Mouse (Mus musculus) right cerebral cortex, postnatal 25 days (tissue): ENCODE measurements around the gene Mmp8.

Experiments used
- DNase-seq: peaks from one replicate; pipeline ENCODE4 v3.0.0; 2022

The Mmp8 gene

DNA sequence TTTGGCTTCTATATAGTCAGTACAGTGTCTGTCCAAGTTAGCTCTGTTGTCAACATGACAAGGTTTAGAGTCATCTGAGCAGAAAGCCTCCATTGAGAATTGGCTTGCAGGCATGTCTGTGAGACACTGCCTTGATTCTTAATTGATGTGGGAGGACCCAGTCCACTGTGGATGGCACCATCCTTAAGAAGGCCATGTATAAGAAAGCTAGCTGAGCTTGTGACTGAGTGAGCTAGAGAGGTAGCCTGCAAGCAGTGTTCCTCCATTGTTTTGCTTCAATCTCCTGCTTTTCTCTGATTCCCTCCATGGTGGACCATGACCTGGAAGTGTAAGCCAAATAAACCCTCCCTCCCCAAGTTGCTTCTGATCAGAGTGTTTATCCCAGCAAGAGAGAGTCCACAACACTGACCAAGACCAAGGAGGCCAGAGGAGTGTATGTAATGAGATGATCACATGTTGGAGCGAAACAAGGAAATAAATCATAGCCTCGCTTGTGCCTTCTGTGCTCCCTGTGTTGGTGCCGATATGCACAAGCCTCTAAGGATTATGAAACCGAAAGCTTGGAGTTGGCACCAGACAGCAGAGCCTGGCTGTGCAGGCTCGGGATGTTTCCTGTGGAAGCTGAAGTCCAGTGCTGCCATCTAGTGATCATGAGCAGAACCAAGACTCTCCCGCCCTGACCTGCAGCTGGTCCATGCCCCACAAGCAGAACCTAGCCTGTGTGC is 36.7 kb downstream of the Mmp8 start:
- peak; percentile 76 for DNase-seq

DNA sequence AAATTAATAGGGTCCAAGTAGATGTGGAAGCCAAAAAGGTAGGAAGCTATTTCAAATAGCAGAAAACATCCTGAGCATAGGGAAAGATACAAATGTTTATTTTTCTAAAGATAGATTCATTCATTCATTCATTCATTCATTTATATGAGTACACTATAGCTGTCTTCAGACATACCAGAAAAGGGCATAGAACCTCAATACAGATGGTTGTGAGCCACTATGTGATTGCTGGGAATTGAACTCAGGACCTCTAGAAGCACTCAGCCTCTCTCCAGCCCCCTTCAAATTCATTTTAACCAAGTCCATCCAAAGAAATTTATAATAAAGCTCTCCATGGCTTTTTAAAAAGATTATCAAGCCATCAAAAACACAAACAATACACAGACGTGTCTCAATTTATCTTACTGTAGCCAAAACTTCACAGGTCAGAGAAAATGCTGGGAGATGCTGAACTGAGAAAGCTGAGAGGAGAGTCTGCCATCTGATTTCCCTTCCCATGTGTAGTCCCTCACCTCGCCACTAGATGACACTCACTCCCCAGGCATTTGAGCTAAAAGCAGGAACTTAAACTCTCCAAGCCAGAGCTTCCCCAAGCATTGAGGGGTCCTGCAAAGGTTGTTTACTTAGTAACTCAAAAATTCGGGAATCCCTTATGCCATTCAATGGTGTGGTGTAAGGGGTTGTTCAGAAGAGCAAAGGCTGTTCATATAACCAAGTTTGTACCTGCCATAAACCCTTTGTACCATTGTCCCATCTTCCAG is 44.9 kb downstream of the Mmp8 start:
- peak; percentile 66 for DNase-seq

DNA sequence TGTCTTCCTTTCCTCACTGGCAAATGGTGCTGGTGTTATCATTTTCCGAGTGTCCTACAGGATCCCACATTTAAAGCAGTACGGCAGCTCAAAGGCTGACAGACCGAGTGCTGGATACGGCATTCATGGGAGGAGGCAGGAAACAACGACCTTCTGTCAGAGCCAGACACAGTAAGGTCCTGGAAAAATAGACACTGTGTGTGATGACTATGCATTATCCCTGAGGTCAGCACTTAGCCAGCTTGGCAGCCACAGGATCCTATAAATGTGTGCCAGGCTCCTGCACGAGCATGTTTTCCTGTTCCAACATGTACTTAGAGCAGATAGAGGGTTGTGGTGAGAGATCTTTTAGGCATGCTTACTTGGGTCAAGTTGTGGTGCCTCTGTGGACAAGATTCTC is 45.7 kb downstream of the Mmp8 start:
- DNase-seq, result no peak

DNA sequence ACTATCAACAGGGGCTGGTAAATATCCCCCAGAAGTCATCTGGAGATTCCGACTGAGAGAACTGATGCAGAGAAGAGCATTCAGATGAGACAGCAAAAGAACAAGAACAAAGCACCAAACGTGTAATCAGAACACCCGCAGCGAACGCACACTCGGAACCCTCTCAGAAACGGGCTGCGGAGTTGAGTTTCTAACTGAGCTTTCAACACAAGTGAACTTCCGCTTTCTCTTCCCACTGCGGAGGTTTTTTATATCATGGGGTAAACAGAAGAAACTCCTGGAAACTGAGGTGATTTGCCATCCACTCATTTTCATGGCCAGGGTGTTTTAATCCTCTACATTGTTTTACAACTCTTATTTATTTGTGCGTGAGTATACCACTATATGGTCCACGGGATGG is 47.4 kb downstream of the Mmp8 start:
- no peak for DNase-seq
